26 mouse cellular contexts compared by ENCODE assay signal in genomic region chr15:81539560-81539959, GRCm38 (mm10). TPM values are rescaled to one million over a fixed set of nuclear protein-coding genes. Genes with fewer than 3 reads are reported as not detected.
DNase-seq lines count a peak whose midpoint lies in the region; ATAC-seq lines count a peak whose summit lies in the region.
"Had no signal": no experiment of that assay in that cellular context is flagged by ENCODE, and none has a peak within 500 bp of the region (broad histone marks: within the 10 kb centered on the region; RNA-seq: fewer than 3 reads in every experiment).

No protein-coding gene starts in this region.

- H3K9me3 ChIP-seq in hindbrain, embryonic 14.5 days (ENCODE audit: control insufficient read depth, low read length): no peaks in the 10 kb centered on the region
- H3K9me3 ChIP-seq in heart, embryonic 10.5 days: no peaks in the 10 kb centered on the region
- H3K9me3 ChIP-seq: embryonic facial prominence, embryonic 10.5 days; heart, embryonic 15.5 days; hindbrain, embryonic 13.5 days; liver, embryonic 13.5 days had no signal

- no peak for ATAC-seq in hindbrain, embryonic 14.5 days (ENCODE audit: low FRiP score)
- no peak for ATAC-seq in monocyte, adult 5-6 weeks (replicated peaks; ENCODE audit: insufficient number of reproducible peaks, low FRiP score, low TSS enrichment, poor library complexity, severe bottlenecking)
- ATAC-seq: intestine, embryonic 16.5 days had no signal

- no peak overlapping the region for H3K4me2 ChIP-seq in hindbrain, embryonic 14.5 days (replicated peaks)
- H3K4me2 ChIP-seq: heart, embryonic 15.5 days; hindbrain, embryonic 13.5 days; liver, embryonic 13.5 days had no signal

- intact Hi-C loops in left cerebral cortex, postnatal 25 days (cut with DNase I): no loop called here

- H3K4me1 ChIP-seq in hindbrain, embryonic 14.5 days (replicated peaks; ENCODE audit: control insufficient read depth, insufficient read depth, low read length): no peaks in the 10 kb centered on the region
- 0 out of 2 replicates have a peak, but pooled peaks cover 5% of the 10 kb centered on the region for H3K4me1 ChIP-seq in heart, embryonic 10.5 days
- H3K4me1 ChIP-seq: embryonic facial prominence, embryonic 10.5 days; hindbrain, embryonic 13.5 days had no signal

- H3K4me3 ChIP-seq in hindbrain, embryonic 14.5 days (replicated peaks; ENCODE audit: low read length): no peak overlapping the region
- H3K4me3 ChIP-seq in heart, embryonic 10.5 days: no peak overlapping the region
- H3K4me3 ChIP-seq: embryonic facial prominence, embryonic 10.5 days; gastrocnemius, adult 2 months; heart, embryonic 15.5 days; hindbrain, embryonic 13.5 days; liver, embryonic 13.5 days; megakaryocyte, embryonic 14.5 days had no signal

- no peaks in the 10 kb centered on the region for H3K27me3 ChIP-seq in splenic B cell, adult 2 months (ENCODE audit: control insufficient read depth, insufficient read depth, low read length, poor library complexity, severe bottlenecking)
- no peaks in the 10 kb centered on the region for H3K27me3 ChIP-seq in hindbrain, embryonic 14.5 days (ENCODE audit: control insufficient read depth, insufficient read depth, low read length)
- no peaks in the 10 kb centered on the region for H3K27me3 ChIP-seq in heart, embryonic 10.5 days (ENCODE audit: insufficient read depth, poor library complexity, severe bottlenecking)
- H3K27me3 ChIP-seq: CH12.LX; heart, embryonic 15.5 days; hindbrain, embryonic 13.5 days; liver, embryonic 13.5 days had no signal

- DNase-seq in CD8-positive naive resting alpha-beta T cell, adult 2 months (ENCODE audit: low read depth in 2 of 2, low spot score in 2 of 2): peak; percentile 47 to 72
- peak; percentile 94 for DNase-seq in induced T-regulatory cell, adult 2 months (ENCODE audit: low read depth)
- peak; percentile 26 for DNase-seq in splenic B cell, adult 2 months (ENCODE audit: low read depth, low spot score)
- peak; percentile 29 to 42 for DNase-seq in thymus, postnatal 36 days
- no peak for DNase-seq in hindbrain, embryonic 14.5 days (ENCODE audit: low spot score)
- no peak for DNase-seq in heart, embryonic 10.5 days (ENCODE audit: low spot score)
- no peak for DNase-seq in left cerebral cortex, postnatal 25 days (ENCODE audit: low spot score in 2 of 2)
- DNase-seq: adrenal gland, postnatal 25 days; cerebellum, adult 9-10 months; gastrocnemius, adult 2 months; heart, postnatal 36 days; kidney, postnatal 25 days; layer of hippocampus, postnatal 36 days; liver, embryonic 13.5 days; lung, adult 2 months; lung, postnatal 14 days; midbrain, embryonic 14.5 days; right cerebral cortex, postnatal 14 days had no signal

- no peak overlapping the region for H3K27ac ChIP-seq in hindbrain, embryonic 14.5 days
- no peak overlapping the region for H3K27ac ChIP-seq in heart, embryonic 10.5 days
- H3K27ac ChIP-seq: embryonic facial prominence, embryonic 10.5 days; gastrocnemius, adult 2 months; heart, embryonic 15.5 days; hindbrain, embryonic 13.5 days; liver, embryonic 13.5 days had no signal

- H3K36me3 ChIP-seq in splenic B cell, adult 2 months (ENCODE audit: control insufficient read depth, insufficient read depth, low read length, poor library complexity, severe bottlenecking): no peaks in the 10 kb centered on the region
- no peaks in the 10 kb centered on the region for H3K36me3 ChIP-seq in hindbrain, embryonic 14.5 days (replicated peaks; ENCODE audit: control insufficient read depth, insufficient read depth)
- no peaks in the 10 kb centered on the region for H3K36me3 ChIP-seq in heart, embryonic 10.5 days
- H3K36me3 ChIP-seq: embryonic facial prominence, embryonic 10.5 days; G1E; heart, embryonic 15.5 days; hindbrain, embryonic 13.5 days; liver, embryonic 13.5 days had no signal

- no peak overlapping the region for H3K9ac ChIP-seq in hindbrain, embryonic 14.5 days
- H3K9ac ChIP-seq: heart, embryonic 15.5 days; hindbrain, embryonic 13.5 days; liver, embryonic 13.5 days had no signal

- WGBS in hindbrain, embryonic 14.5 days: 69% methylated on average over 2 of the region's 2 CpGs
- 74% methylated on average over 2 of the region's 2 CpGs for WGBS in heart, embryonic 10.5 days

RNA-seq across cellular contexts. Expression of gene Ep300, which starts 45.6 kb away (rescaled TPM):
- polyA plus RNA-seq in hindbrain, embryonic 14.5 days (2014; fragmentation: Nextera tagmentation; extraction: Ambion mirVana): 22.7 and 24.8 TPM in 2 replicates
- polyA plus RNA-seq in heart, embryonic 10.5 days (2016; fragmentation: Nextera tagmentation; extraction: Ambion mirVana): 15.0 and 25.3 TPM in 2 replicates
- total RNA-seq in monocyte, adult 5-6 weeks (2017): 62.5 to 122 TPM (median 65.7 TPM) in 3 replicates
- 10 to 100 TPM; 64.1 to 66.4 TPM for total RNA-seq in left cerebral cortex, postnatal 25 days (2021)

Comparison
In these comparisons a context has a peak if more than half of its experiments do, and no peak if none do; other contexts are left out.
1. DNase-seq: peak in CD8-positive naive resting alpha-beta T cell, adult 2 months (2 of 2), induced T-regulatory cell, adult 2 months (single experiment), splenic B cell, adult 2 months (single experiment) and thymus, postnatal 36 days (2 of 2); none in hindbrain, embryonic 14.5 days (single experiment), heart, embryonic 10.5 days (single experiment) and left cerebral cortex, postnatal 25 days (0 of 2).